Mouse (Mus musculus) kidney, adult 2 months (tissue): ENCODE data around the gene Ccr10.
"Not testable (repeated sequence)": the region's sequence is repeated elsewhere in the genome, so short reads cannot be mapped to it uniquely, and the experiment has no call there.

Source experiments
- CTCF ChIP-seq: fragments of 200-500 bp; conservative IDR thresholded peaks from 2 replicates; pipeline ENCODE4 v1.5.1; 2011; ENCODE audit warnings: low read depth, mild to moderate bottlenecking, control low read depth, low read length, moderate library complexity, mixed read lengths; ENCODE audit not compliant: insufficient read depth, insufficient read length
- POLR2A ChIP-seq: fragments of 200-500 bp; IDR thresholded peaks from one replicate; pipeline ENCODE4 v1.6.1; 2011; ENCODE audit warnings: low read depth, low read length, control low read depth

DNA sequence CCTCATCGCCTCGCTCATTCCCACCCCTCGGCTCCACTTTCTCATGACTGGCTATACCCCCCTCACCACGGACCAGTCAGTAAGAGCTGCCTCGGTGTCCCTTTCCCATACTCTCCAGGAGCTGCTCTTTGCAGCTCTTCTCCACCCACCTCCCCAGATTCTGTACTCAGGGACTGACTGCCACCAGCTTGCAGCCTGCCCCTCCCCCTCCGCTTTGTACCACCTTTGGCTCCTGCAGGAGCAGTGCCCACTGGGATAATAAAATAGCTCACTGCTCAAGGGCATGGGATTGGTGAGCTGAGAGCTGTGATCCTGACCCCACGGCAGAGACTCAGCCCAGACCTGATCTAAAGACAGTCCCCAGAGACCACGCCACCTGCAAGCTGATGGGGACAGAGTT lies 50.7 kb downstream of the Ccr10 start:
- TF ChIP-seq CTCF, POLR2A: not testable (repeated sequence)
